Mouse (Mus musculus) myocyte (in vitro differentiated cells): ENCODE measurements around the gene Ajap1.

Source experiments
- POLR2A ChIP-seq: IDR thresholded peaks from one replicate; pipeline ENCODE4 v1.6.1; 2011; ENCODE audit warnings: low read depth, mild to moderate bottlenecking, control low read depth, moderate library complexity; ENCODE audit not compliant: insufficient read length
- USF1 ChIP-seq: IDR thresholded peaks from one replicate; pipeline ENCODE4 v1.6.1; 2011; ENCODE audit warnings: low read depth, mild to moderate bottlenecking, control low read depth, moderate library complexity

DNA sequence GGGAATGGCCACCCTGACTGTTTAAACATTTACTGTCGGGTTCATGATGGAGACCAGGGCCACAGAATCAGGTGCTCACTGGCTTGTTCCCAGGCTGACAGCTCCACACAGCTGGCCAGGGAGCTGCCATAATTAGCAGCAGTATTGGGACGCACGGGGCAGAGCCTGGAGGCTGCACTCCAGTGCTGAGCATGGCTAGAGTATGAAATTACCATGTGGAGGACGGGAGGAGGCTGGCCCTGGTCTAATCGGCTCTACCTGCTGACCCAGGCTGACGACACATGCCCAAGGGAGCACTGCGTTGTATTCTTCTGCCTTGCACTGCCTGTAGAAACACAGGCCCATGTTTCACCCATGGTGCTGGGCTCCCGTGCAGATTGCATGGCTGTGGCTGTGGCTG is 6.5 kb upstream of the Ajap1 start:
- TF ChIP-seq POLR2A: no peak
- TF ChIP-seq USF1: no peak
